Mouse (Mus musculus): ENCODE measurements around the gene Prelp. TPM values are rescaled to one million over a fixed set of nuclear protein-coding genes. Genes with fewer than 3 reads are reported as not detected.
"Not testable (repeated sequence)": the region's sequence is repeated elsewhere in the genome, so short reads cannot be mapped to it uniquely, and the experiment has no call there.

Prelp gene
- 7.5 and 10.6 TPM in 2 replicates for polyA plus RNA-seq (2012; rRNA removed)

DNA sequence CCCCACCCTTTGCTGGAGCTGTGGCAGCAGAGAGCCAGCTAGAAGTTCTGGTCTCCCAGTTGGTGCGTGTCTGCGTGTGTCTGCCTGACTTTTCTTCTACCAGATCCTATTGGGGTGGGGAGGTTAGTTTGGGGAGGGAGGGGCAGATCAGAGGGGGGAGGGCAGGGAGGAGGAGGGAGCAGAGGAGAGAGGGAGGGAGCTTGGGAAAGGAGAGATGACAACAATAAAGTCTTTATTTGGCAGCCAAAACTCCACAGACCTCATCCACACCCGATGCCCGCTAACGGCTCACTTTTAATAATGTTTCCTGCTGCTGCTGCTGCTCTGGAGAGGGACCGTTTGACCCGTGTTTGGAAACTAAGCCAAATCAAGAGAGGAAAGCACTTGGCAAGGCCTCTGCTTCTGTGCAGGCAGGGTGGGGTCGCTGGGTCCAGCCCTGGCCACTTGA lies at the start of gene Prelp:
Gene Prelp, minus strand, starts transcription at position 111 of the 448 bp plus-strand sequence.
- DNase-seq, result no peak
- peaks cover 1% of the 10 kb centered on the region; the same call in 1 of the 2 replicates for H3K27me3 ChIP-seq (ENCODE audit: control insufficient read depth, insufficient read depth, low read length)
- TF ChIP-seq CTCF (IDR thresholded peaks at IDR 0.05; ENCODE audit: borderline replicate concordance, insufficient read depth, low read depth, low read length) (no peak), POLR2A (IDR thresholded peaks at IDR 0.05; ENCODE audit: borderline replicate concordance, insufficient read depth, low read length) (no peak)
- peak within 1 kb of the TSS; percentile 24 for H3K4me3 ChIP-seq (replicated peaks; ENCODE audit: insufficient read depth, low read depth, low read length)
- 38% methylated on average over 8 of the region's 8 CpGs for WGBS
- H3K27ac ChIP-seq (ENCODE audit: insufficient read depth, low read length), result no peak within 1 kb of the TSS; the same call in 1 of the 2 replicates
- no peaks in the 10 kb centered on the region; the same call in 1 of the 2 replicates for H3K4me1 ChIP-seq (ENCODE audit: control insufficient read depth, insufficient read depth, low read length)

DNA sequence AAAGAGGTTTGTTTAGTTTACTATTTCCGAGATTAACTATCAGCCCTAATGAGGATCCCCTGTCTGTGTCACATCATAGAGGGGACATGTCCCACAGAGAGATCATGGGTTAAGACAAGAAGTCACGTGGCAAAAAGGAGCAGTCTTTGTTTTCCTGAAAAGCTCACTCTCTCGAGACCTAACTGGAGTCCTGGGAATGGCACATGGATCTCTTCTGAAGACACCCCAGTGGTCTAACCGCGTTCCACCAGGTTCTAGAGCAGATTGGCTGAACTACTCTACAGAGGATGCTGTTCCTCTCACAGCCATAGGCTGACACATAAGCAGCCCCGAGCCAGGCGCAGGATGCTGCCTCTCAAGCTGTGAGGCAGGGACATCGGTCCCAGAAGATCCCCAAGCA lies 48.2 kb upstream of the Prelp start:
- DNase-seq, result no peak
- no peaks in the 10 kb centered on the region for H3K27me3 ChIP-seq (ENCODE audit: control insufficient read depth, insufficient read depth, low read length)
- TF ChIP-seq CTCF (IDR thresholded peaks at IDR 0.05; ENCODE audit: borderline replicate concordance, insufficient read depth, low read depth, low read length) (no peak), POLR2A (IDR thresholded peaks at IDR 0.05; ENCODE audit: borderline replicate concordance, insufficient read depth, low read length) (no peak)

DNA sequence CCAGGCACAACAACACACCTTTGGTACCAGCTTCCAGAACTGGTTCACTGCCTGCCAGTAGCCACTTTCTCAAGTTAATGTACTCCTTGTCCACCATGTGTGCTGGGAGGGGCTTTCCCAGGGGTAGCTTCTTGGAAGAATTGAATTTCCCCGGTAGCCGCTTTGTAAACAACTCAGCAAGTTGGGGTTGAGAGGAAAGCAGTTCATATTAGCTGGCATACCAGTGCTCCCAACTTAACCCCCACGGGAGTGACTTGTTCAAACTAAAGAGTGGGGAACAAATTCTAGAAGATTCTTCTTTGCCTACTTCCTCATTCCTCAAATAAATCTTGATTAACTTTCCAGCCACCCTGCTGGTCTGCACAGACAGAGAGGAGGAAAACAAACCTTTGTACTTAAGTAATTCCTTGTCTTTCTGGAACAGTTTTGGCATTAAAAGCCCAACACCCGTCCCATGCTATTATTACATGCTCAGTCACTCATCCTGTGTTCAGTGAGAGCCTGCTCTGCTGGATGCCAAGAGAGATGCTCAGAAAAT lies 47.6 kb upstream of the Prelp start:
- H3K27ac ChIP-seq (ENCODE audit: insufficient read depth, low read length), result no peak overlapping the region
- 86% methylated on average over 4 of the region's 4 CpGs for WGBS
- DNase-seq, result no peak
- H3K4me3 ChIP-seq (replicated peaks; ENCODE audit: insufficient read depth, low read depth, low read length), result no peak overlapping the region
- H3K27me3 ChIP-seq (ENCODE audit: control insufficient read depth, insufficient read depth, low read length), result no peaks in the 10 kb centered on the region
- TF ChIP-seq CTCF (IDR thresholded peaks at IDR 0.05; ENCODE audit: borderline replicate concordance, insufficient read depth, low read depth, low read length), result no peak
- TF ChIP-seq POLR2A (IDR thresholded peaks at IDR 0.05; ENCODE audit: borderline replicate concordance, insufficient read depth, low read length), result no peak
- peaks cover 12% of the 10 kb centered on the region for H3K4me1 ChIP-seq (ENCODE audit: control insufficient read depth, insufficient read depth, low read length)

More for the DNA sequence above, 48.2 kb upstream of the Prelp start:
- Histone ChIP-seq H3K4me1 (ENCODE audit: control insufficient read depth, insufficient read depth, low read length) (peaks cover 18% of the 10 kb centered on the region), H3K4me3 (replicated peaks; ENCODE audit: insufficient read depth, low read depth, low read length) (no peak overlapping the region), H3K27ac (ENCODE audit: insufficient read depth, low read length) (no peak overlapping the region)
- WGBS, result 93% methylated on average over 8 of the region's 8 CpGs

DNA sequence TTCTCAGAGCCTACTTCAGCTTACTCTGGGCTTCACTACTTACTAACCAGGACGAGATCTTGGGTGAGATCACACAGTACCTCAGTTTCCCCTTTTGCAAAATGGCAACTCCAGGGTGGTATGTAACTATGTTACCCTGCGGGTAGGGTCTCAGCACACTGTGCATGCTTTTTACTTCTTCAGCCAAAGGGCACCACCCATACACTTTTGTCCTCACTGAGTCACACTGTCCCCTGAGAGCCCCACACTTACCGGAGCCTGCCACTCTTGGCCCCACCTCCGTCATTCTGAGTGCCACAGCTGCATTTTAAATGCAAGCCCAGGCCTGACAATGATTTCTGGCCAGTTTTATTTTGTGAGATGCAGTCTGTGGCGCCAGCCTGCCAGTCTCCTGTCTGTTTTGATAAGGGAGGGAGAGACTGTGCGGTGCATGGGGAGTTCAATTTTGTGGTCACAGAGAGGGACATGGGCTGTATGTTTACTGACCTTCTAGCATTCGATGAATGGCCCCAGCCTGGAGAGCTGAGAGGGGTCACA lies 46.3 kb upstream of the Prelp start:
- TF ChIP-seq POLR2A (IDR thresholded peaks at IDR 0.05; ENCODE audit: borderline replicate concordance, insufficient read depth, low read length) (no peak), CTCF (IDR thresholded peaks at IDR 0.05; ENCODE audit: borderline replicate concordance, insufficient read depth, low read depth, low read length) (no peak)
- Histone ChIP-seq H3K4me3 (replicated peaks; ENCODE audit: insufficient read depth, low read depth, low read length) (no peak overlapping the region), H3K27me3 (ENCODE audit: control insufficient read depth, insufficient read depth, low read length) (no peaks in the 10 kb centered on the region), H3K27ac (ENCODE audit: insufficient read depth, low read length) (no peak overlapping the region), H3K4me1 (ENCODE audit: control insufficient read depth, insufficient read depth, low read length) (peaks cover 4% of the 10 kb centered on the region; the same call in 1 of the 2 replicates)
- no peak for DNase-seq
- WGBS, result 84% methylated on average over 7 of the region's 7 CpGs

DNA sequence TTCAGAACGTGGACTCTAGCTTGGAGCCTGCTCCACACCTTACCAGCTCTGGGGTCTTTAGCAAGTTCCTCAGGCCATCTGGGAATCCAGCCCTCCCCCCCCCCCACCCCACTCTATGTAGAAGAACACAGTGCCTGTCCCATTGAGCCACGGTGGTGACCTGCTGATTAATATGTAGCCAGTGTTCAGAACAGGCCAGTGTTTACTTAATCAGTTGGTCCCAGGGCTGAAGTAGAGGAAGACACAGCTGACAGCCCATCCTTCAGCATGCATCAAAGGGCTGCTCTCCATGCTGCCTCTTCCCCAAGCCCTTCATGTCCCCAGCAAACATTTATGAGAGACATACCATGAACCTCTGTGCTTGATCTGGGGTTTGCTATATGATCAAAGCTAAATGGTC lies 44.8 kb upstream of the Prelp start:
- Histone ChIP-seq H3K4me1 (ENCODE audit: control insufficient read depth, insufficient read depth, low read length) (peaks cover 8% of the 10 kb centered on the region; the same call in 1 of the 2 replicates), H3K27ac (ENCODE audit: insufficient read depth, low read length) (no peak overlapping the region), H3K27me3 (ENCODE audit: control insufficient read depth, insufficient read depth, low read length) (no peaks in the 10 kb centered on the region), H3K4me3 (replicated peaks; ENCODE audit: insufficient read depth, low read depth, low read length) (no peak overlapping the region)
- no peak for TF ChIP-seq CTCF (IDR thresholded peaks at IDR 0.05; ENCODE audit: borderline replicate concordance, insufficient read depth, low read depth, low read length)
- TF ChIP-seq POLR2A (IDR thresholded peaks at IDR 0.05; ENCODE audit: borderline replicate concordance, insufficient read depth, low read length), result no peak
- no peak for DNase-seq
- 70% methylated on average over 2 of the region's 2 CpGs for WGBS

DNA sequence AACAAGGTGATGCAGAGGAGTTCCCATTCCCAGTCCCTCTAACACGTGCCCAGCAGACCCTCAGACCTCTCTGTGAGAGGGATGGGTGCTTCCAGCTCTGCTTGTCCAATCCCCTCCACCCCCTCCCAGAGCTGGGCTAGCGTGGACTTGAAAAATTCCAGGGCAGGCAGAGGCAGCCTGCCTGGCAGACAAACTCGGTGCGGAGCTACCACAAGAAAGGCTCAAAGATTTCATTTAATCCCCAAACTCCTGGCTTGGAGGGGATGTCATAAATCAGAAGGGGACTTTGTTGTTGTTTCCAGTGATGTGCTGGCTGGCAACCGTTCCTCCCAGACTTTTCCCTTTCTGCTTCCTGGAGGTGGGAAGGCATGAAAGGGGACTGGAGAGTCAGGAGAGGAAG lies 44.1 kb upstream of the Prelp start:
- no peak overlapping the region for H3K4me3 ChIP-seq (replicated peaks; ENCODE audit: insufficient read depth, low read depth, low read length)
- no peak for TF ChIP-seq POLR2A (IDR thresholded peaks at IDR 0.05; ENCODE audit: borderline replicate concordance, insufficient read depth, low read length)
- TF ChIP-seq CTCF (IDR thresholded peaks at IDR 0.05; ENCODE audit: borderline replicate concordance, insufficient read depth, low read depth, low read length), result no peak
- no peaks in the 10 kb centered on the region for H3K27me3 ChIP-seq (ENCODE audit: control insufficient read depth, insufficient read depth, low read length)
- 76% methylated on average over 5 of the region's 5 CpGs for WGBS
- DNase-seq, result no peak
- no peak overlapping the region for H3K27ac ChIP-seq (ENCODE audit: insufficient read depth, low read length)
- peaks cover 8% of the 10 kb centered on the region; the same call in 1 of the 2 replicates for H3K4me1 ChIP-seq (ENCODE audit: control insufficient read depth, insufficient read depth, low read length)

DNA sequence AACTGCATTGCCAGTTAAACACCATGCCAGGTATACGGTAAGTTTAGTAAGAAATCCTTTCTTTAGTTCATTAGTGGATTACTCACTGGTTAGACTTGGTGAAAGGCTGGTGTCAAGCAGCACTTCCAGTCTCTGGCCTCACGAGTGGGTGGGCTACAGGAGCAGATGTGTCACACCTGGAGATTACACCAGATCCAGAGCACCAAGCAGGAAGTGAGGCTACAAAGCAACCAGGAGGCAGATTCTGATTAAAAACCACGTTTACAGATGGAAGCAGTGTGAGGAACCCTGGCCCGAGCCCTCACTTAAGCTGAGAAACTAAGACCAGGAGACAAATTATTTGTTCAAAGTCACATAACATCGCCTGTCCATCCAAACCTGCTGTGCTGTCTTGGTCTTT lies 43.5 kb upstream of the Prelp start:
- 89% methylated on average over 5 of the region's 5 CpGs for WGBS
- no peaks in the 10 kb centered on the region for H3K27me3 ChIP-seq (ENCODE audit: control insufficient read depth, insufficient read depth, low read length)
- H3K4me3 ChIP-seq (replicated peaks; ENCODE audit: insufficient read depth, low read depth, low read length), result no peak overlapping the region
- no peak for DNase-seq
- TF ChIP-seq POLR2A (IDR thresholded peaks at IDR 0.05; ENCODE audit: borderline replicate concordance, insufficient read depth, low read length) (no peak), CTCF (IDR thresholded peaks at IDR 0.05; ENCODE audit: borderline replicate concordance, insufficient read depth, low read depth, low read length) (no peak)
- peaks cover 8% of the 10 kb centered on the region; the same call in 1 of the 2 replicates for H3K4me1 ChIP-seq (ENCODE audit: control insufficient read depth, insufficient read depth, low read length)
- no peak overlapping the region for H3K27ac ChIP-seq (ENCODE audit: insufficient read depth, low read length)

DNA sequence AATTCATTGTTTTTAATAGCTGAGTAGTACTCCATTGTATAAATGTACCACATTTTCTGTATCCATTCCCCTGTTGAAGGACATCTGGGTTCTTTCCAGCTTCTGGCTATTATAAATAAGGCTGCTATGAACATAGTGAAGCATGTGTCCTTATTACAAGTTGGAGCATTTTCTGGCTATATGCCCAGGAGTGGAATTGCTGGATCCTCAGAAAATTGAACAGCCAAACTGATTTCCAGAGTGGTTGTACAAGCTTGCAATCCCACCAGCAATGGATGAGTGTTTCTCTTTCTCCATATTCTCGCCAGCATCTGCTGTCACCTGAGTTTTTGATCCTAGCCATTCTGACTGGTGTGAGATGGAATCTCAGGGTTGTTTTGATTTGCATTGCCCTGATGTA lies 42.4 kb upstream of the Prelp start:
- DNase-seq; H3K27me3 ChIP-seq (ENCODE audit: control insufficient read depth, insufficient read depth, low read length): not testable (repeated sequence)
- WGBS, result 94% methylated on average over 1 of the region's 1 CpGs

DNA sequence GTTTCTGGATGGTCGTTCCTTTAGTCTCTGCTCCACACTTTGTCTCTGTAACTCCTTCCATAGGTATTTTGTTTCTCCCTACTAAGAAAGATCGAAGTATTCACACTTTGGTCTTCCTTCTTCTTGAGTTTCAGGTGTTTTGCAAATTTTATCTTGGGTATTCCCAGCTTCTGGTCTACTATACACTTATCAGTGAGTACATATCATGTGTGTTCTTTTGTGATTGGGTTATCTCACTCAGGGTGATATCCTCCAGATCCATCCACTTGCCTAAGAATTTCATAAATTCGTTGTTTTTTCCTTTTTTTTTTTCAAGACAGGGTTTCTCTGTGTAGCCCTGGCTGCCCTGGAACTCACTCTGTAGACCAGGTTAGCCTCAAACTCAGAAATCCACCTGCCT lies 41.9 kb upstream of the Prelp start:
- DNase-seq; H3K4me3 ChIP-seq (replicated peaks; ENCODE audit: insufficient read depth, low read depth, low read length); H3K27me3 ChIP-seq (ENCODE audit: control insufficient read depth, insufficient read depth, low read length); H3K27ac ChIP-seq (ENCODE audit: insufficient read depth, low read length); H3K4me1 ChIP-seq (ENCODE audit: control insufficient read depth, insufficient read depth, low read length): not testable (repeated sequence)
- WGBS, result 95% methylated on average over 3 of the region's 3 CpGs

More for the DNA sequence above, 42.4 kb upstream of the Prelp start:
- H3K27ac ChIP-seq (ENCODE audit: insufficient read depth, low read length); H3K4me3 ChIP-seq (replicated peaks; ENCODE audit: insufficient read depth, low read depth, low read length); H3K4me1 ChIP-seq (ENCODE audit: control insufficient read depth, insufficient read depth, low read length): not testable (repeated sequence)
